Mouse (Mus musculus) kidney, postnatal 25 days (tissue): ENCODE measurements around the gene Capzb.

Experiments used
- DNase-seq, 2 experiments: peaks; one replicate each; pipeline ENCODE4 v3.0.0; 2021; ENCODE audit warnings: mixed read lengths in 2 of 2

The Capzb gene

DNA sequence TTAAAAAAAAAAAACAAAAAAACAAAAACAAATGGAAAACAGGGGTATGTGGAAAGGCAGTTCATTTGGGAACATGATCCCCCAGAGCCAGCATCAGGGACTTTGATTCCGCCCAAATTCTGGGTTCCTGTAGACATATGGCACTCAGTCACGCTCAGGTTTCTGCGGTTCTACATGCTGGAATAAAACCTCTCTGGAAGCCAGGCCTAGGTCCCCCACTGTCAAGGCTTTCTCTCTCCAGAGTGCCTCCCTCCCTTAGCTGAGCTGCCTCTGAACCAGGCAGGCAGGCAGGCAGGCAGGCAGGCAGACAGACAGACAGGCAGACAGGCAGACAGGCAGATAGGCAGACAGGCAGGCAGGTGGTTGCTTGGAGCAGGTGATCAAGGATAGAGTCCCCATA is 77.5 kb downstream of the Capzb start:
- DNase-seq, result no peak

DNA sequence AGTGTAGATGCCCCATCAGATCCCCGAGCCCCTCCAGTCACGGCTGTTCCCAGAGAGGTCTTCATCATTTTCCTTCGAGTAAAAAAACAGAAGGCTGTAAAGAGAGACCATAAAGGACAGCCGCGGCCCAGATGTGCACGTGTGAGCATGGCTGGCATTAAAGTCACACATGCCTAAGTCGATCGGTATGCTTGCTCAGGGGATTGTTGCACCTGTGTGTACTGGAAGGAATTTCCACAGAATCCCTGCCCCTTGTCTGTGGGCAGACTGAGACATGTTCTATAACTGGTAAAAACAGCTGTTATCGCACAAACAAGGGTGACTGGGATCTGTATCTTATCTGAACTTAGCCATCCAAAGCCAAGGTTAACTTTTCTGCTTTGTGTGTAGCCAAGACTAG is 78.9 kb downstream of the Capzb start:
- DNase-seq, result no peak

DNA sequence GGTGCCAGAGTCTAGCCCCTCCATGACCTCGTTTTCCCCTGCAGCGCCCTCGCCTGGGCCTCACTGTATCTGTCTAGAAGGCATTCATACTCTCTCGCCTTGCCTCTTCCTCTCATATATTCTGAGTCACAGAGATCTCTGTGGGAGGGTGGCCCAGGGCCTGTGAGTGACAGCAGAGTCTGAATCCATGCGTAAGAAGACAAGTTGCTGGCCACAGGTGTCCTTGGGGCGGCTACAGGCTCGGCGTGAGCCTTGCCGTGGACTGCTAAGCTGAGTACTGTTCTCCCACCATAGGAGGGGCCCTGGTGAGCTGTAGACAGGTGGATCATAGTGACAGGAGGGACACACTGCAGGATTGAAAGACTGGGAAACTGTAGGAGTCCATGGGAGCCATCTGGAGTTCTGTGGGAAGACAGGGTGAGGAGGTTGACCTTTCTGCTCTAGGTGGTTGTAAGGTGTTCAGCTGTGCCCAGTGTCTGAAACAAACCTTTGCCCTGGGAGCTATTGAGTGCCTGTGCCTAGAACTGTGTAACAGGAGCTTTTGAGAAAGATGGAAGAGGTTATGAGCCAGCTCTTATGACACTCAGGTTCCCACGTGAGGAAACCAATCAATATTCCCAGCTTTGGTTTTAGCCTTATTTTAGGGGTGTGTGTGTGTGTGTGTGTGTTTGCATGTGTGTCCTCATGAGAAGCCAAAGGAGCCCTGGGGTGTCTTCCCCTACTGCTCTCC is 80.4 kb downstream of the Capzb start:
- DNase-seq, result no peak

DNA sequence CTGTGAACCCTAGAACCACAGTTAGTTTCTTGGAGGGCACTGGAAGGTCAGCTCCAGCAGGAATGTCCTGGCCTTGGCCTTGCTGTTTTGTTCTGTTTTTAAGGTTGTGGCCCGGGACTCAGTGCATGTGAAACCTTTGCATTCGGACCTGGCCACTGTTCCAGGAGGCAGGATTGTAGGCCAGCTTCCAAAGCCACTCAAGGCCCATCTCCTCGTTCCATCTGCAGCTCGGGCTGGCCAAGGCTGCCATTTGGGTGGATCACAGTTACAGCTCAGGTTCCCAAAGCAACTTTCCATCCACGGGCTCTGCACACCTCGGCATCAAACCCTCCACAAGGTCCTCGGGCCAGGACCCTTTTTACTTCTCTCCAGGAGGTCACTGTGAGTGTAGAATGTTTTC is 81.9 kb downstream of the Capzb start:
- DNase-seq, result no peak

DNA sequence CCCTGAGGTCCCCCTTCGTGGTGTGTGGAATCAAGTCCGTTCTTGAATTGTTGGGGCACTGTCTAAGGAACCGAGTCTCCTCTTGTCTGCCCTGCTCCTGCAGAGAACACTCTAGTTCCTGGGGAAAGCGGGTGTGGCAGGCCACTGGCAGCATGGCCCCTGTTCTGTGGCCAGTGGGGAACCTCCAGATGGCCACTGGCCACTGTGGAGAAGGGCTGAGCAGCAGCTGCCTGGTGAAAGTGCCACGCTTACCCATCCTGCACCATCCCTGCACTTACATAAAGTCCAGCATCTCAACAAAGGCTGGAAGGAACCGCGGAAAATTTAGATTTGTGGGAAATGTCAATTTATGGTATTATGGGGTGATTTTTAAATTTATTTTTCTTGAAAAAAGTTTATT is 83.7 kb downstream of the Capzb start:
- no peak for DNase-seq

DNA sequence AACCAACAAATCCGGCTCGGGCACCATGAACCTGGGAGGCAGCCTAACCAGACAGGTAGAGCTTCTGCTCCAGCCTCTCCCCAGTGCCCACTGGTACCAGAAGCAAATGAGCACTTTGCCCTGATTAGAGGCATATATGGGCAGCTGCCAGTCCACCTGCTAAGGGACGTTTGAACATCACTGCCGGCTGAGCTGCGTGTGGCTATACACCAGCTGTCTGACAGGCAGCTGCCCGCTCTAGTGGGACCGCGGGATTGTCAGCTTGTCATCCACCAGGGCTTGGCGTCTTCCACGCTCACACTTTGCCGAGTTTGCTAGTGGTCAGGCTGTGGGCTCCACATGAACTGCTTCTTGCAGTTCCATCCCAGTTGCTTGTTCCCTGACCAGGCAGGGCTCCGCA is 87.8 kb downstream of the Capzb start:
- no peak for DNase-seq

DNA sequence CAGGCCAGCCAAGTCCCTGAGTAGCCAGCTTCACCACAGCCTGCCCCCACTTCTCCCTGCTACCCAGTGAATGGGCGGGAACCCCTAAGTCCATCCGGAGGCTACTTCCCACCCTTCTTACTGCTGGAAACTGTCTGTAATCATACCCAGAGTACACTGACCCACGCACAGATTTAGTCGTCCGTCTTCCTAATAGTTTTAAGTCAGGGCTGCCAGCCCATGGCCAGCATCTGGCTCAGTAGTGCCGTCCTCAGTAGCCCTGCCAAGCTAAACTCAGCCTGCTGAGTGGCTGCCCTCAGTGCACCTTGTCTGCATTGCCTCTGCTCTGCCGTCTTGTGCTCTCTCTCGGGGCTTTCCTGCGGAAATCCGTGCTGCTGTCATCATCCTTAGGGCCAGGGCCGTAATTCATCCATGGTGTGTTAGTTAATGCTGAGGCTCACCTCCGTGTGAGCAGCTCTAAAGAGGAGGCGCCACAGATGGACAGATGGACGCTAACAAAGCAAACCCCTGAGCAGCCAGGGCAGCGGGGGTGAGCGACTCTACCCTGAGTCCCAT is 89.2 kb downstream of the Capzb start:
- DNase-seq, result peak; percentile 46 to 70

DNA sequence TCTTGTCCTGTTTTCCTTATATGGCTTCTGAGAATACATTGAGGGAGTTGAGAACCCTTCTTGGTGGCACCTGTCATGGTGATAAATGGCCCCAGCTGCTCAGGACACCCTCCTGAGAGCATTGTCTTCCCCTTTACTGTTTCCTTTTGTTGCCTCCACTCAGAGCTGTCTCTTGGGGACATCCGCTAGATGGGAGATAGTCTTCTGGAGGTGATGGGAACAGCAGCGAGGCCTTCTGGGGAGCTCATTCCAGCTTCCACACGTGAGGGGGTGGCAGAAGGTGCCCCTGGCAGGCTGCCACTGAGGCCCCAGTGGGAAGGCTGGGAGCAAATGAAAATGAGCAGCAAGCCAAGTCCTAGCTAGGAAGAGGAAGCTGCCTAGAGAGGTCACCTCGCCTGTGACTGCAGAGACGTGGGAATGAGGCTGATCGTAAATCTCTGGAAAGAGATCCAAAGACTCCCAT is 90.3 kb downstream of the Capzb start:
- DNase-seq, result peak; percentile 73 to 88

DNA sequence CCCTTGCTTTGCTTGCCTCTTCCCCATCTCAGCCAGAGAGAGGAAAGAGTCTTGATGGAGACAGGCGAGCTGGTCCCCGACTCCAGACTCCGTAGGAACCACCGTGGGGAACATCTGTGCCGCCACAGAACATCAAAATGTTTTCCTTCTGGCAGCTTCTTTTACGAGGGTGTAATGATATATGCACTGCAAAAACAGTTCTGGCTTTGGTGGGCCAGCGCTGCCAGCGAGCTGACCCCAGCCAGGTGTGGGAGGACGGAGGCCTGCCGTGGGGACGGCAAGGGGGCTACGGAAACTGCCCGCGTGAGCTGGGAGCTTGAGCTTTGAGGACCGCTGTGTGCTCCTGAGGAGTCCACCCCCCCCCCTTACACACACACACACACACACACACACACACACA is 92.2 kb downstream of the Capzb start:
- no peak for DNase-seq

DNA sequence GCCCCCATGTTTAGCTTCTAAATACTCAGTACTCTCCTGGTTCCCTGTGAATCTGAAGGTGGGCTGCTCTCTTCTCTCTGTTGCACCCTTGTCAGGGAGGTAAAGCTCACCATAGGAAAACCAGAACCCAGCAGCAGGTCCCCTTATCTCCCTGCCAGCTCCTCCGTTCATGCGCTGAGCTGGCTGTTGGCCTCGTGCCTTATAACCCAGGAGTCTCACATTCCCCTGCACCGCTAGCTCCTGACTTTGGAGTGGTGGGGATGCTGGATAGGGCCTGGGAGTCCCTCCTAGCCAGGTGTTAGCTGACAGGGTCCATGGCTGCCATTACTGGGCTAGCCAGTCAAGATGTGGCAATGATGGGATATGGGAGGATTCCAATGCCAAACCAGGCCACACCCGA is 93.5 kb downstream of the Capzb start:
- no peak for DNase-seq

DNA sequence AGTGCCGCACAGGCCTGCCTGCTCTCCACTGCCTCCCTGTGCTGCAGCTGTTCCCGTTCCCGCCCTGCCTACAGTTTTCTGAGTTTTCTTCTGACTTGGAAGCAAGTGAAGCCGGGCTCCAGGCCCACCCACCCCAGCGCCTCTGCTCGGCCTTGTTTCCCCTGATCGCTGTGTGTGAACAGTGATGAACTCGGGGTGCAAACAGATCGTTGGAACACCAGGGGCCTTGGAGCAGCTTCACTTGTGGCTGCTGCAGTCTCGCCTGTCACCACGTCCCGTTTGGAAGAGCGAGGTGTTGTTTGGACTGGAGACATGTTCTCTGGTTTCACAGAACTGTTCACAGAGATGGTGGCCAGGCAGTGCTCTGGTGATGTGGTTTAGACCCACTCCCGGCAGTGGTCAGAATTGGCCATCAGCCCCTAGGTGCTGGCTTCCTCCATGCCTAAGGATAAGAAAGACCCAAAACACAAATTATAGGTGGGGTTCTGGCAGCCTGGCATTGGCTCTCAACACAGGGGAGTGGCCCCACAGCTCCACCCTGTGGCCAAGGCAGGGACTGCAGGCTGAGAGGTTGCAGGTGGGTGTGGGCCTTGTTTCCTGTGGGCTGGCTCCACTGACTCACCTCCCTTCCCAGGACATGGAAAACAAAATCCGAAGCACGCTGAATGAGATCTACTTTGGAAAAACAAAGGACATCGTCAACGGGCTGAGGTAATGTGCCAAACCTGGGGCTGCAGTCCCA is 94.6 kb downstream of the Capzb start:
- peak; percentile 85 to 91 for DNase-seq

DNA sequence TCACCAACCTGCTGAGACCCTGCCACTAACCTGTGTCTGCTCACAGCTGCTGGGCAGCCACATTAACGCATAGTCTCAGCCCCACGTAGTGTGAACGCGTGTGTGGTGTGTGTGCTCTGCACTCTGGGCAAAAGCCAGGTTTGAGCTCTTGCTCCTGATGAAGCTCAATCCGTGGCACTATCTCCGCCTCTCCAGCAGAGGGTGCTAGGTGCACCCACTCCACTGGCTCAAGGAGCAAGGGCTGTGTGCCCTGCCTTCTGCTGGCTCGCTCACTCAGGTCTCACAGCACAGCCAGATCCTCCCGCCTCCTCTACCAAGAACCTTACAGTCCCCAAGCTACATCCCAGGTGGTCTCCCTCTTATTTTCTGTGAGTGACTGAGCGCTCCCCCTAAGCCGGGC is 96.3 kb downstream of the Capzb start:
- peak; percentile 61 to 81 for DNase-seq

DNA sequence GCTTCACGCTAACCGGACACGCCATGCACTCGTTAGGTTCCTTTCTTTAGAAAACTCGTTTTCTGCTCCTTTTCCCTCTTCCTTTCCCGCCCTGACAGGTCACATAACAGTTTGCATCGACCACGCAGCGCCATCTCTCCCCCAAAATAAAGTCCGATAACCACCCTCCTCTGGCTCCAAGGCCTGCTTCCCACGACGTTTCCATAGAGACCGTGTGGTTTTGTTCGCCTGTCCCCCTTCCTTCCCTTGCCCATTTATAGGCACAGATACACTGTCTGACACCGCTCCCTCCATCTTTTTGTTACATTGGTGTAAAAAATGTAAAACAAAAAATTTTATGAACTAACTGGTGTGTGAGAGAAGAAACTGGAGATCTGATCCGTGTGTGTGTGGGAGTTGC is 98.4 kb downstream of the Capzb start:
- no peak for DNase-seq

DNA sequence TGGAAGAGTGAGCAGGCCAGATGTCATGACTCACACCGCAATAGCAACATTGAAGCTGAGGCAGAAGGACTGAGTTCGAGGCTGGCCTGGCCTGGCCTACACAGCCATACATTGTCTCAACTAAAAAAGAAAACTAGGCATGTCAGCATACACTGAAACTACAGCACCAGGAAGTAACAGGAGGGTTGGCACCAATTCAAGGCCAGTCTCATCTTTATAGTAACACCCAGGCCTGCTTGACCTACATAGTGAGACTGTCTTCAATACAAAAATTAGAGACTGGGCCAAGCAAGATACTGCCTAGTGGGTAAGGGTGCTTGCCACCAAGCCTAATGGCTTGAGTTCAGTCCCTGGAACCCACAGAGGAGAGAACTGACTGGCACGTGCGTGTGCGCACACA is 99.3 kb downstream of the Capzb start:
- no peak for DNase-seq

DNA sequence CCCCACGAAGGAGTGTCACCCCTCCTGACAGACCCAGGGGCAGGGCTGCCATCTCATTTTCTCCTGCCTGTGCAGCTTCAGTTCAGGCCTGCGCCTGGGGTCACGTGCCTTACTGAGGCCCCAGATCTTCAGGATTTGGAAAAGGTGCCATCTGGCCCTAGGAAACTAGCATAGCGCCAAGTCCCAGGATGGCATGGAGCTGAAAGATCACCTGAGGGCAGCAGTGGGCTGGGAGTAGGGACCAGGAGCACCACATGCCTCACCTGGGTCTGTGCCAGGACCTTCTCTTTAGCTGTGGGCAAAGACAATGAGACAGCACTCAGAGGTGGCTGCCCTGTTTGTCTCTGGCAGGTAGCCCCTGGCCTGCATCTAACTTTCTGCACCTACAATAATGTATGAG is 104.9 kb downstream of the Capzb start:
- DNase-seq, result peak; percentile 80 to 85

DNA sequence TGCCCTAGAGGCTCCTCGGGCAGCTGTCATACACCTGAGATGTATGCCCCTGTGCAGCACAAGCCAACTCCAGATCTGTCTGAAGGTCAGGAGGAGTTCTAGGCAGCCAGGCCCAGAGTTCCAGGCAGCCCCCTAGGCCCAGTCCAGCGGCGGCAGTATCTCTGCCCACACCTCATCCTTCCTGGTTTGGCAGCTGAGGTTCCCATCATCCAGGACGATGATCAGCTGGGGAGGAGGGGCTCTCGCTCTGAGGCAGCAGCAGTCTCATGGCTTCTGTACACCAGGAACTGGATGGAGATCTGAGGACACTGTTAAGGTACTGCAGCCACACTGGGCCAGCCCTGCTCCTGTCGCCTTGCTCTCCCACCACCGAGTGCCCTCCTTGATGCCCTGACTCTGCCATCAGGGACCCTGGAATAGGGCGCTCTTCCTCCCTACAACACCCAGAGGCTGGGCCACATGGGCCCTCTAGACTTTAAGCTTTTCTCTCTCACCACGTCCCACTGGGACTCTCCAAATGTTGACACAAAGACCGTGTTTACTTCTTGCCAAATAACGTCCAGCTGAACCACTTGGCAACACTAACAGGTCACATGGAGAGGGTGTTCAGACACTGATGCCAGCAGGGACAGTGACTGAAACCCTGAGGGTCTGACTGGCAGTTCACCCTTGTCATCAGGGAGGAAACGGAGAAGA is 106.1 kb downstream of the Capzb start:
- DNase-seq, result no peak

DNA sequence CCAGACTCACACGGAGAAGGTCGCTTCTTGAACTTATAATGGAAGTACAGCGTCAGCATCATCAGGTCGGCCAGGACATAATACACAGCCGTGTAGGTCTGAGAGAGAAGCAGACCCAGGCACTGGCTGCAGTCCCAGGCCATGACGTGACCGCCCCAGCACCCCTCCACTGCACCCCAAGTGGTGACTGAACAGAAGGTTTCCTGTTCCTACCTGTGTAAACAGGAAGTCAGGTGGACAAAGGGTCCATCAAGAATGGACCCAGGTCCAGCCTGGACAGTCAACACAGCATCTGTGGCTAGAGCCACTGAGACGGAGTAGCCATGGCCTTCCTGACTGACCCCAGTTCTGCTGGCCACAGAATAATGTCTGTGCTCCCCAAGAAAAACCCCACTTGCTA is 109.1 kb downstream of the Capzb start:
- peak in 1 of 2 experiments; percentile 63 for DNase-seq

DNA sequence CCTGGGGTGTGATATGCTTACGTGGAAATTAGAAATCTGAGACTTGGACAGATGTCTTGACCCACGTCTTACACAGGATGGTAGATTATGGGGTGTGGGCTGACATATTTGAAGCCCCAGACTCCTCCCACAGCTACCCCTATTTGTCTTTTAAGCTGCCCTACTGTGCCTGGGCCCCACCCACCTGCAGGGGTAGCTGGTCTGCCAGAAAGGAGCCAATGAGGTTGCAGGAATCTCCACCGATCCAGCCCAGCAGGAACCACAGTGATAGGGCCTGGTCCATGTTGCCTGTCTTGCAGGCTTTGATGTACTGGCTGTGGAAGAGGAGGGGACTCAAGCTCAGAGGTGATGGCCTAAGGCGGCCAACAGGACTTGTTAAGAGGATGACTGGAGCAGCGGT is 109.5 kb downstream of the Capzb start:
- DNase-seq, result no peak

DNA sequence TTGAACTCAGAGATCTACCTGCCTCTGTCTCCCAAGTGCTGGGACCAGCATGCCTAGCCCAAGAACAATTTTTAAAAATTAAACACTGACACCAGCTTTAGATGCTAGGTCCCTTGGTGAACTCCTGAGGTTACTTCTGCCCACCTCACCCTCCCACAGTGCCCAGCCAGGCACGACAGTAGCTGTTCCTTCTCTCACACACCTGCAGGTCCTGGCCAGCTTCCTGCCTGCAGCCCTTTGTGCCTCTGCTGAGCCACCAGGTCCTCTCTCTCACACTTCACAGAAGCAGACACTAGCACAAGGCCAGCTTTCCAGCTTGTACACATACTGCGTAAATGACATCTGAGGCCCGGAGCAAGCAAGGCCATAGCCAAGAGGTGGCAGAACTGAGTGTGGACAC is 112.8 kb downstream of the Capzb start:
- DNase-seq, result no peak

DNA sequence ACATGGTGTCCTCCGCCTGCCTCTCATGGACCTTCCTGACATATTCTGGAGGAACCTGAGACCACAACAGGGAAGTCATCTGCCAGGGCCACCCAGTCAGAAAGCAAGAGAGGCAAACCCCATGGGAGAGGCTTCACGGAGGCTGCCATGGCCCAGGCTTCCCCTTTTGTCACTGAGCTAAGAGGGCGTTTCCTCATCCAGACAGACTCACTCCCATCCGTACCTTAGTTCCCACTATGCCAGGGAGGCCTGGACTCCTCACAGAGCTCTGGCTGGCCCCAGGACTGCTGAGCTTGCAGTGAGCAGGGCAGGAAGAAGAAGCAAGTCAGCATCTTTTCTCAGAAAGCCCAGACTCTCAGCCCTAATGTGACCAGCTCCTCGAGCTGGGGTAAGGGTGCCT is 115.2 kb downstream of the Capzb start:
- DNase-seq, result peak; percentile 59 to 86

DNA sequence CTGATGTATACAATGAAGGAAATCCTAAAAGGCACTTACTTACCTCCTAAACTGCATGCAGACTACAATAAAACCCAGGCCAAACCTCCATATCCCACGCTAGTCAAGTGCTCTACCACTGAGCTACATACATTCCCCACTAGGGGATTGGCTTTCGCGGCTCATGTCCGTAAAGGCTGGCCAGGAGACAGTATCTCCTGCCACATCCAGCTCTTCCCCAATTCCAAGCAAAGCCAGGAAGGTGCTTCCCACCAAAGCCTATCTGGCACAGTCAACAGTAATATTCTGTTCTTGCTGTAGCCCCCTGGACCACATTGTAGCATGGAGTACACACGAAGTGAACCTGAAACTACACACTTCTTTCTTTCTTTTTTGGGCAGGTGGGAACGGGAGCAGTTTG is 117.0 kb downstream of the Capzb start:
- DNase-seq, result no peak

DNA sequence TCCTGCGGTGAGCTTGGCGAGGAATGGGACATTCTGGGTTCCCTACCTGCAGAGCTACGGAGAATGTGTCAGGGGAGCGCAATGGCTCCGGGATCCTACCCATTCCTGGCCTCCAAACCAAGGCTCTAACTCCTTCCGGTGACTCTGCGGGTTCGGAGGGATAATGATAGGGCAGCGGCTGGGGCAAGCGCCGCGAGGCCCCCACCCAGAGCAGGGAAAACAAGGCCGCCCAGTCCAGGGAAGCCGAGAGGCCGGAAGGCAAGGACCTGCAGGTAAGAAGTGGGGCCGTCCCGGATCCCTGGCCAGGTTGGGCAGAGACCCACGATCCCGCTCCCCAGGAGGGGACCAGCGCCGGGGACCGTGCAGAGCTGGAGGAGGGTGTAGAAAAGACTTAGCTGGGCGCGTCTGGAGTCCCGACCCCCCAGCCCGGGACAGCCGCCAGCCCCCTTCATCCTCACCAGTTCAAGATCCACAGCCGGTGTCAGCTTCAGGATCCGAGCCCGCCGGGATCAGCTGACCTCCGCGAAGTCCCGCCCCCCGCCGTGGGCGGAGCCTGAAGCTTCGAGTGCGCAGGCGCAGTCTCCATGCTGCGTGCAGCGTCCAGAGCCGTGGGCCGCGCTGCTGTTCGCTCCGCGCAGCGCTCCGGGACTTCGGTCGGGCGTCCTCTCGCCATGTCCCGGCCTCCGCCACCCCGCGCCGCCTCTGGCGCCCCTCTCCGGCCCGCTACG is 117.6 kb downstream of the Capzb start, which contains the start of the genes Pqlc2 and Akr7a5:
Gene Pqlc2 (minus strand): TSS at position 538 of the 728 bp plus-strand sequence.
Gene Akr7a5 (plus strand): TSS at position 574 of the 728 bp plus-strand sequence.
- DNase-seq, result peak; percentile 97 to 99
